Mouse (Mus musculus) liver, adult 2 months (tissue): Measurements from ENCODE around the gene Nedd4. TPM values are rescaled to one million over a fixed set of nuclear protein-coding genes. Genes with fewer than 3 reads are reported as not detected.

Experiments used
- DNase-seq: peaks from one replicate; pipeline ENCODE4 v3.0.0-alpha.2; 2011; ENCODE audit warnings: low read depth, low spot score; ENCODE audit errors: extremely low read depth
- H3K27ac ChIP-seq: fragments of 200-500 bp; replicated peaks from 2 replicates; pipeline ENCODE4 v1.5.1; 2012; ENCODE audit warnings: low read depth, mild to moderate bottlenecking, control low read depth, inconsistent platforms, low read length; ENCODE audit not compliant: insufficient read depth
- H3K27me3 ChIP-seq: fragments of 200-500 bp; 2 replicates; pipeline ENCODE4 v1.6.1; 2012; ENCODE audit warnings: mild to moderate bottlenecking, moderate library complexity, low read length, inconsistent platforms; ENCODE audit not compliant: control insufficient read depth, insufficient read depth
- H3K36me3 ChIP-seq: fragments of 200-500 bp; 2 replicates; pipeline ENCODE4 v1.6.1; 2012; ENCODE audit warnings: low read length, inconsistent platforms; ENCODE audit not compliant: control insufficient read depth, insufficient read depth
- H3K4me1 ChIP-seq: fragments of 200-500 bp; 2 replicates; pipeline ENCODE4 v1.6.1; 2011; ENCODE audit warnings: low read length; ENCODE audit not compliant: control insufficient read depth, insufficient read depth
- H3K4me3 ChIP-seq: fragments of 200-500 bp; 2 replicates; pipeline ENCODE4 v1.5.1; 2011; ENCODE audit warnings: low read depth, mild to moderate bottlenecking, control low read depth, low read length, moderate library complexity; ENCODE audit not compliant: insufficient read depth
- H3K79me2 ChIP-seq: fragments of 200-500 bp; 2 replicates; pipeline ENCODE4 v1.6.1; 2012; ENCODE audit warnings: inconsistent platforms, mild to moderate bottlenecking, low read length, moderate library complexity; ENCODE audit not compliant: control insufficient read depth, insufficient read depth
- H3K9ac ChIP-seq: fragments of 200-500 bp; 2 replicates; pipeline ENCODE4 v1.6.1; 2012; ENCODE audit warnings: low read depth, mild to moderate bottlenecking, control low read depth, inconsistent platforms, low read length
- CTCF ChIP-seq: fragments of 200-500 bp; IDR thresholded peaks from 2 replicates; pipeline ENCODE4 v1.5.1; 2011; ENCODE audit warnings: low read depth, low read length, control low read depth
- POLR2A ChIP-seq: fragments of 200-500 bp; IDR thresholded peaks from 2 replicates; pipeline ENCODE4 v1.6.1; 2011; ENCODE audit warnings: low read length, control low read depth; ENCODE audit not compliant: insufficient read depth; ENCODE audit errors: extremely low read depth
- WGBS: fragments of 180-500 bp; shearing (Covaris S2); methylation state at CpG from one replicate; pipeline ENCODE4 v1.1.7; 2018; 5-methylcytosine and 5-hydroxymethylcytosine counted together
- polyA plus RNA-seq: library from polyadenylated mRNA; depleted of rRNA; stranded (reverse); fragments of >200 nt; gene quantifications from 2 replicates; pipeline ENCODE4 v1.2.3, GENCODE M21; 2012
- total RNA-seq: library from RNA; depleted of rRNA; stranded (reverse); fragments of >200 nt; gene quantifications from 2 replicates; pipeline ENCODE4 v1.2.3, GENCODE M21; 2014

Nedd4 gene
- total and polyA plus RNA-seq, 2 experiments: 51.7 to 123 TPM

DNA sequence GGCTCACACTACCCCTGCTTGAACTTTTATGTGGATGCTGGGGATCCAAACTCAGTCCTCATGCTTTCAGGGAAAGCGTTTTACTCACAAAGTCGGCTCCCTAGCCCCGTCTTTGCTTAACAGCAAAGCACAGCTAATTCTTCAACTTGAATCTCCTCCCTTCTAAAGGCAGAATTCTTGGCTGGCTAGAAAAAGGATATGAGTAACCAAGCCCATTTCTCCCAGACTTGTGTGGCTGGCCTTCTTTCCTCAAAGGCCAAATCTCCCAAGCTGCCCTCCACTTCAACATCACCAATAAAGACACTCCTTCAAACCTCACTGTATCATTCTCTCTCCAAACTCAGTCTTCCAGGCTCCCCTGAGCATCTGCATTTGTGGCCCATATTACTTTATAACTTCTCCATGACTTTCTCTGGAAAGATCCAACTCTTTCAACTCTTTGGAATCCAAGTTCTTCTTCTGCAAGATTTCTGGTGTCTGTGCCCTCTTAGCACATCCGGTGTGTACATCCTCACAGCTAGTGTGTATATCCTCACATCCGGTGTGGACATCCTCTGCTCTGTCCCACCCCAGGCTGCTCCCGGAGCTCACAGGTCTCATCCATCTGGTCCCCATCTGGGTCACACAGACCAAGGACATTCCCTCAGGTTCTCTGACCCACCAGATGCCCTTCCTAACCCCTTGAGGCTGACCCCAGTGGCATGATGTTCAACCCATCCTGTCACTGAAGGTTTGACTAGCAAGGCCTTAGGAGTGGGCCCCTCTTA, 18.3 kb upstream of the Nedd4 start:
- no peak for DNase-seq
- Histone ChIP-seq H3K36me3 (no peaks in the 10 kb centered on the region), H3K27ac (no peak overlapping the region), H3K79me2 (no peaks in the 10 kb centered on the region), H3K9ac (no peak overlapping the region), H3K4me3 (no peak overlapping the region), H3K27me3 (no peaks in the 10 kb centered on the region), H3K4me1 (peaks cover 8% of the 10 kb centered on the region)
- WGBS: 79% methylated on average over 6 of the region's 6 CpGs
- TF ChIP-seq CTCF (no peak), POLR2A (no peak)

DNA sequence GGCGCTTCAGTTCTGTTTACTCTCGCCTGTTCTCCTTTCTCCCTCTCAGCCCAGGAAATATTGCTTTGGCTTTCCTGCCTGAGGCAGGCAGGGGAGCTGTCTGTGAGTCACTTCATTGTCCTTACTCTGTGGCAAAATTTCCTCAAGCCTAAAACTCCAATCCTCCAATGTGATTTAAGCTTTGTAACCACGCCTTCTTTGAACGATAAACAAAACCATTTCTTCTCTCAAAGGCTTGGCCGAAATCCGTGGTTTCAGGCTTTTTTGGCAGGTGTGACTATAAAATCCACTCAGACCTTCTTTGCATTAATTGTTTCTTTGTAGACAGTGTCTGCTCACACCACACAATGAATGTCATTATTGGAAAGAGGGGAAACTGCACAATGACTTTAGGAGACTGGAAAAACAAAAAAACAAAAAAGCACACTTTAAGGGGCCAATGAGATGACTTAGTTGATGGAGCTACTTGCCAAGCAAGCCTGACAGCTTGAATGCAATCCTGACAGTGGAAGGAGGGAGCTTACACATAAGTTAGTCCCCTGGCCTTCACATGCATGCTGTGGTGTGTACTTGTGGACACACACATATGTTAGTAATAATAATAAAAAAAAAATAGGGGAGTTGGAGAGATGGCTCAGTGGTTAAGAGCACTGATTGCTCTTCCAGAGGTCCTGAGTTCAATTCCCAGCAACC, 17.6 kb upstream of the Nedd4 start:
- no peaks in the 10 kb centered on the region for H3K79me2 ChIP-seq
- 61% methylated on average over 6 of the region's 6 CpGs for WGBS
- no peak for DNase-seq
- TF ChIP-seq POLR2A: no peak
- TF ChIP-seq CTCF: no peak
- H3K4me1 ChIP-seq: peaks cover 5% of the 10 kb centered on the region
- no peak overlapping the region for H3K27ac ChIP-seq
- H3K27me3 ChIP-seq: no peaks in the 10 kb centered on the region
- H3K9ac ChIP-seq: no peak overlapping the region
- no peaks in the 10 kb centered on the region for H3K36me3 ChIP-seq
- no peak overlapping the region for H3K4me3 ChIP-seq

DNA sequence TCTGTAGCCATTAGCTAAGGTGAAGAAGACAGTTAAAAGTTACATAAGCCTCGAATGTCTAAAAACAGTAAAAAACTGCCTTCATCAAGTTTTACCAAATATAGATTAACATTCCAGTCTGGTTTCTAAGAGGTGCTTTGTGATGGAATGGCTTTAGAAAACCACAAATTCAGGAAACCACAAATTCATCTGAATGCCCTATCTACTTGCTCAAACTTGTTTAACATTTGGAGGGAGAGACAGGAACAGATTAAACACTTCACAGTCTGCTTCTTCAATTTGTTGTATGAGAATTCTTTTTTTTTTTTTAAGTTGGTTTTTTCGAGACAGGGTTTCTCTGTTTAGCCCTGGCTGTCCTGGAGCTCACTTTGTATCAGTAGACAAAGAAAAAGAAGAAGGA, 12.4 kb upstream of the Nedd4 start:
- H3K4me1 ChIP-seq: peaks cover 7% of the 10 kb centered on the region; the same call in 1 of the 2 replicates
- H3K79me2 ChIP-seq: no peaks in the 10 kb centered on the region
- no peak overlapping the region for H3K4me3 ChIP-seq
- no peak overlapping the region for H3K27ac ChIP-seq
- no peaks in the 10 kb centered on the region for H3K27me3 ChIP-seq
- TF ChIP-seq CTCF (no peak), POLR2A (no peak)
- WGBS: 67% methylated on average over 2 of the region's 2 CpGs
- H3K36me3 ChIP-seq: no peaks in the 10 kb centered on the region
- H3K9ac ChIP-seq: no peak overlapping the region
- DNase-seq: no peak

DNA sequence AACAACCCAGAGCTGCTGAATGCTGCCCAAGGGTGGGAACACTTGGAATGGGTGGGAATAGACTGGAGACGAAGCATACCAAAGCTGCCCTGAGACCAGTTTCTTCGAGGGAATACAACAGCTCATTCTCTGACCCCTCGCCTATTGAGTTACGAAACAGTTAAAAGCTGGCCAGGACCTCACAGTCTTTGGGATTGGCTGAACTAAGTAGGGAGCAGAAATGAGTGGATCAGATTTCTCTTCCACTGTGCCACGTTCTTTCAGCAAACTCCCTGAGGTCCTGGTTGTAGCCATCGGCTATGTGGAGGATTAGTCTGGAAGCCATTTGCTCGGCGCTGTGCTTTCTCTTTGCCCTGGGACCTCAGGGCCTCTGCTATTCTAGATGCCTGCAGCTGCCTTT, 9.2 kb upstream of the Nedd4 start:
- Histone ChIP-seq H3K27ac (0 out of 2 replicates have a peak overlapping the region, but pooled peaks have one; percentile 4), H3K9ac (peak overlapping the region; percentile 8; the same call in 1 of the 2 replicates), H3K27me3 (no peaks in the 10 kb centered on the region), H3K36me3 (no peaks in the 10 kb centered on the region), H3K4me1 (peaks cover 7% of the 10 kb centered on the region; the same call in 1 of the 2 replicates), H3K79me2 (no peaks in the 10 kb centered on the region), H3K4me3 (no peak overlapping the region)
- DNase-seq: peak; percentile 72
- TF ChIP-seq CTCF (no peak), POLR2A (no peak)
- 33% methylated on average over 8 of the region's 8 CpGs for WGBS

DNA sequence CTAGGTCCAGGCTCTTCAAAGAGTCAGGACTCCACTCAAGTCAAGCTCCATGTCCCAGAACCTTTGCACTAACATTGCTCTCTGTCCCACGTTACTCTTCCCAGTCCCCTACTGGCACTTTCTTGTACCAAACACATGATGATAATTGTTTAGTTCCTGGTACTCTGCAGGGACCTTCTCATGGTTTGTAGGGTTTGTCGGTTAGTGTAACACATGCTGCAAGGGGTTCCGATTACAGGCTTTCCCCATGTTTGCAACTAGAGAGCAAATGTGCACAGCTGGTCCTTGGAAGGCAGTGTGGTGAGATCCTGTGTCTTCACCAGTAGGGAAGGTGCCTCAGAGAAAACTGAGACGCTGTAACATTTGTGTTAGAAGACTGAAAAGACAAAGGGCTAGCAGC, 8.6 kb upstream of the Nedd4 start:
- 78% methylated on average over 4 of the region's 4 CpGs for WGBS
- no peak overlapping the region for H3K27ac ChIP-seq

More for the DNA sequence above, 8.6 kb upstream of the Nedd4 start:
- no peak for TF ChIP-seq CTCF
- no peak for TF ChIP-seq POLR2A
- Histone ChIP-seq H3K36me3 (no peaks in the 10 kb centered on the region), H3K27me3 (no peaks in the 10 kb centered on the region), H3K79me2 (no peaks in the 10 kb centered on the region), H3K4me1 (peaks cover 7% of the 10 kb centered on the region; the same call in 1 of the 2 replicates), H3K9ac (no peak overlapping the region), H3K4me3 (no peak overlapping the region)
- no peak for DNase-seq
